Mouse (Mus musculus) left cerebral cortex, postnatal 36 days (tissue): ENCODE measurements around the gene Ccdc57. TPM values are rescaled to one million over a fixed set of nuclear protein-coding genes. Genes with fewer than 3 reads are reported as not detected.

Experiments
- total RNA-seq, 2 experiments: library from RNA; stranded (reverse); gene quantifications; 2 replicates each; pipeline ENCODE4 v1.2.3; 2021

The Ccdc57 gene
- total RNA-seq, 2 experiments from 2014 or later = 6.2 to 10.7 TPM

Other genes starting within 250 kb of the Ccdc57 start
- gene Cenpx, start 219.1 kb downstream of the Ccdc57 start, total RNA-seq = 10 to 100 TPM; 18.1 to 19.2 TPM
- gene Lrrc45, start 218.9 kb downstream of the Ccdc57 start, total RNA-seq = 10 to 100 TPM; 41.9 to 66.1 TPM
- 10 to 100 TPM; 34.7 to 39.9 TPM for gene Rac3, start 211.4 kb downstream of the Ccdc57 start, total RNA-seq
- 10 to 100 TPM in 1 of 2 experiments, 1 to 10 TPM in 1; 8.7 to 10.3 TPM for gene Dcxr, start 205.6 kb downstream of the Ccdc57 start, total RNA-seq
- gene Cbr2, start 200.8 kb downstream of the Ccdc57 start, total RNA-seq = 1 to 10 TPM in 1 of 2 experiments, under 1 TPM in 1; 0.32 to 1.6 TPM
- 10 to 100 TPM; 23.4 to 34.8 TPM for gene Hmga1b, start 170.1 kb downstream of the Ccdc57 start, total RNA-seq
- 10 to 100 TPM; 63.7 to 65.9 TPM for gene Rfng, start 148.7 kb downstream of the Ccdc57 start, total RNA-seq
- 100 to 1,000 TPM; 130 to 153 TPM for gene Gps1, start 148.6 kb downstream of the Ccdc57 start, total RNA-seq
- gene Dus1l, start 136.5 kb downstream of the Ccdc57 start, total RNA-seq = 10 to 100 TPM; 39.4 to 42.4 TPM
- gene Fasn, start 108.3 kb downstream of the Ccdc57 start, total RNA-seq = 100 to 1,000 TPM; 182 to 190 TPM
- 1 to 10 TPM; 3.5 to 5.5 TPM for gene Slc16a3, start 15.6 kb upstream of the Ccdc57 start, total RNA-seq
- 100 to 1,000 TPM; 113 to 115 TPM for gene Csnk1d, start 58.5 kb upstream of the Ccdc57 start, total RNA-seq
- gene Cd7, start 106.5 kb upstream of the Ccdc57 start, total RNA-seq = 1 to 10 TPM; 2.1 TPM
- not detected for gene Sectm1b, start 130.7 kb upstream of the Ccdc57 start, total RNA-seq
- gene Sectm1a, start 148.3 kb upstream of the Ccdc57 start, total RNA-seq = not detected
- gene Tex19.2, start 185.8 kb upstream of the Ccdc57 start, total RNA-seq = not detected
- gene Tex19.1, start 213.3 kb upstream of the Ccdc57 start, total RNA-seq = not detected
- not detected for gene Uts2r, start 227.4 kb upstream of the Ccdc57 start, total RNA-seq